Mouse (Mus musculus) c-Kit-positive CD71-positive TER-119-positive erythroid progenitor cells, embryonic 14.5 days (primary cell): ENCODE results near the gene Phactr3.
A peak's percentile ranks its signal among the peaks of the same experiment; 100 is the strongest.

Experiments
- DNase-seq: peaks from one replicate; pipeline ENCODE4 v3.0.0-alpha.2; 2013; ENCODE audit warnings: low spot score

The Phactr3 gene

GRCm38 (mm10) chr2:178194908-178195307 is 76.1 kb downstream of the Phactr3 start:
- no peak for DNase-seq

- no peak for DNase-seq
Measured at GRCm38 (mm10) chr2:178196038-178196437, 77.3 kb downstream of the Phactr3 start.

- DNase-seq, result peak; percentile 45
Measured at GRCm38 (mm10) chr2:178197542-178197941, 78.8 kb downstream of the Phactr3 start.

GRCm38 (mm10) chr2:178204455-178204854 is 85.7 kb downstream of the Phactr3 start:
- no peak for DNase-seq

GRCm38 (mm10) chr2:178208186-178208600 is 89.4 kb downstream of the Phactr3 start:
- no peak for DNase-seq

- no peak for DNase-seq
Measured at GRCm38 (mm10) chr2:178213826-178214225, 95.1 kb downstream of the Phactr3 start.

- no peak for DNase-seq
Measured at GRCm38 (mm10) chr2:178214531-178214930, 95.8 kb downstream of the Phactr3 start.

- DNase-seq, result no peak
Measured at GRCm38 (mm10) chr2:178218461-178218860, 99.7 kb downstream of the Phactr3 start.

GRCm38 (mm10) chr2:178219454-178220147 is 100.8 kb downstream of the Phactr3 start:
- no peak for DNase-seq

- DNase-seq, result no peak
Measured at GRCm38 (mm10) chr2:178220148-178220717, 101.5 kb downstream of the Phactr3 start.

GRCm38 (mm10) chr2:178221003-178221402 is 102.2 kb downstream of the Phactr3 start:
- no peak for DNase-seq

- DNase-seq, result no peak
Measured at GRCm38 (mm10) chr2:178229231-178229630, 110.5 kb downstream of the Phactr3 start.

GRCm38 (mm10) chr2:178233487-178233886 is 114.7 kb downstream of the Phactr3 start:
- DNase-seq, result no peak

GRCm38 (mm10) chr2:178237056-178237455 is 118.3 kb downstream of the Phactr3 start:
- no peak for DNase-seq

- no peak for DNase-seq
Measured at GRCm38 (mm10) chr2:178238503-178238902, 119.7 kb downstream of the Phactr3 start.

- no peak for DNase-seq
Measured at GRCm38 (mm10) chr2:178240886-178241285, 122.1 kb downstream of the Phactr3 start.

GRCm38 (mm10) chr2:178241374-178241773 is 122.6 kb downstream of the Phactr3 start:
- no peak for DNase-seq

GRCm38 (mm10) chr2:178242996-178243395 is 124.2 kb downstream of the Phactr3 start:
- DNase-seq, result no peak

GRCm38 (mm10) chr2:178244866-178245265 is 126.1 kb downstream of the Phactr3 start:
- no peak for DNase-seq

GRCm38 (mm10) chr2:178245841-178246240 is 127.1 kb downstream of the Phactr3 start:
- no peak for DNase-seq

- DNase-seq, result no peak
Measured at GRCm38 (mm10) chr2:178246767-178247166, 128.0 kb downstream of the Phactr3 start.

GRCm38 (mm10) chr2:178247274-178247673 is 128.5 kb downstream of the Phactr3 start:
- DNase-seq, result no peak

- no peak for DNase-seq
Measured at GRCm38 (mm10) chr2:178257117-178257825, 138.5 kb downstream of the Phactr3 start.
